Mouse (Mus musculus) CH12.LX (cell line): Measurements from ENCODE around the gene Tmem219. TPM values are rescaled to one million over a fixed set of nuclear protein-coding genes. Genes with fewer than 3 reads are reported as not detected.

Source experiments
- DNase-seq: peaks from one replicate; pipeline ENCODE4 v3.0.0-alpha.2; 2013; ENCODE audit errors: extremely low read depth
- H3K27ac ChIP-seq: 2 replicates; pipeline ENCODE4 v1.5.1; 2012; ENCODE audit warnings: low read depth, mild to moderate bottlenecking, control low read depth, moderate library complexity; ENCODE audit not compliant: insufficient read depth
- H3K27me3 ChIP-seq: replicated peaks from 2 replicates; pipeline ENCODE3; 2012; ENCODE audit warnings: inconsistent platforms
- H3K36me3 ChIP-seq, 2 experiments: replicated peaks in 1 of 2; 2 replicates each; pipeline versions ENCODE3 to v1.6.1; 2012; ENCODE audit warnings: inconsistent platforms in 1 of 2, low read length in 1 of 2, mild to moderate bottlenecking in 1 of 2, mixed read lengths in 1 of 2, moderate library complexity in 1 of 2; ENCODE audit not compliant: control insufficient read depth in 1 of 2, insufficient read depth in 1 of 2
- H3K4me1 ChIP-seq, 2 experiments: 2 replicates each; pipeline ENCODE4 v1.6.1; 2012; ENCODE audit warnings: inconsistent platforms in 1 of 2, moderate library complexity in 1 of 2; ENCODE audit not compliant: insufficient read depth in 2 of 2, control insufficient read depth in 1 of 2
- H3K4me2 ChIP-seq: 2 replicates; pipeline ENCODE4 v1.6.1; 2012; ENCODE audit warnings: low read depth, mild to moderate bottlenecking, control low read depth; ENCODE audit not compliant: poor library complexity, insufficient read depth, severe bottlenecking
- H3K4me3 ChIP-seq, 3 experiments: fragments of 150-350 bp in 1 of 3; sonication (generic) in 1 of 3; replicated peaks in 1 of 3; 2 replicates each; pipeline versions ENCODE3 to v1.5.1; 2011 to 2012; ENCODE audit warnings: low read depth in 2 of 3, low read length in 2 of 3, mild to moderate bottlenecking in 2 of 3, moderate library complexity in 2 of 3, control low read depth in 1 of 3, improper control_type of control experiment in 1 of 3, inconsistent platforms in 1 of 3, mixed read lengths in 1 of 3; ENCODE audit not compliant: poor library complexity in 1 of 3
- H3K79me2 ChIP-seq: replicated peaks from 2 replicates; pipeline ENCODE4 v1.6.1; 2012; ENCODE audit warnings: mild to moderate bottlenecking, moderate library complexity; ENCODE audit not compliant: control insufficient read depth, poor library complexity, insufficient read depth, severe bottlenecking; ENCODE audit errors: extremely low read depth
- H3K9ac ChIP-seq: 2 replicates; pipeline ENCODE4 v1.6.1; 2012; ENCODE audit warnings: low read depth, mild to moderate bottlenecking, control low read depth, moderate library complexity; ENCODE audit not compliant: insufficient read depth
- H3K9me3 ChIP-seq: replicated peaks from 2 replicates; pipeline ENCODE3; 2012; ENCODE audit warnings: low read length, inconsistent platforms, mixed read lengths
- BHLHE40 ChIP-seq: IDR thresholded peaks from 2 replicates; pipeline ENCODE4 v1.6.1; 2011; ENCODE audit warnings: mild to moderate bottlenecking, low read depth, low read length, improper control_type of control experiment
- CHD1 ChIP-seq: IDR thresholded peaks from 2 replicates; pipeline ENCODE4 v1.6.1; 2012; ENCODE audit warnings: low read depth, low read length, improper control_type of control experiment, inconsistent platforms
- CTCF ChIP-seq, 2 experiments: IDR thresholded peaks in 1 of 2; conservative IDR thresholded peaks in 1 of 2; 2 replicates each; pipeline ENCODE4 v1.5.1; 2011 to 2012; ENCODE audit warnings: low read depth in 2 of 2, low read length in 2 of 2, improper control_type of control experiment in 1 of 2, inconsistent platforms in 1 of 2, mild to moderate bottlenecking in 1 of 2, moderate library complexity in 1 of 2
- E2F4 ChIP-seq: IDR thresholded peaks from 2 replicates; pipeline ENCODE4 v1.6.1; 2011; ENCODE audit warnings: low read depth, low read length, improper control_type of control experiment; ENCODE audit not compliant: insufficient replicate concordance
- ETS1 ChIP-seq: conservative IDR thresholded peaks from 2 replicates; pipeline ENCODE4 v1.6.1; 2012; ENCODE audit warnings: low read depth, mild to moderate bottlenecking, inconsistent platforms, low read length, improper control_type of control experiment, moderate library complexity
- GABPA ChIP-seq: IDR thresholded peaks from 2 replicates; pipeline ENCODE4 v1.6.1; 2012; ENCODE audit warnings: low read depth, low read length, improper control_type of control experiment, inconsistent platforms; ENCODE audit not compliant: insufficient replicate concordance
- HCFC1 ChIP-seq: IDR thresholded peaks from 2 replicates; pipeline ENCODE4 v1.6.1; 2012; ENCODE audit warnings: low read depth, mild to moderate bottlenecking, inconsistent platforms, low read length, improper control_type of control experiment
- IRF4 ChIP-seq: IDR thresholded peaks from 2 replicates; pipeline ENCODE4 v1.6.1; 2014; ENCODE audit warnings: low read depth, mild to moderate bottlenecking, inconsistent platforms, low read length, improper control_type of control experiment
- KAT2A ChIP-seq: IDR thresholded peaks from 2 replicates; pipeline ENCODE4 v1.6.1; 2012; ENCODE audit warnings: low read length, improper control_type of control experiment, inconsistent platforms; ENCODE audit not compliant: insufficient replicate concordance
- MAFK ChIP-seq: IDR thresholded peaks from 2 replicates; pipeline ENCODE4 v1.6.1; 2011; ENCODE audit warnings: low read length, improper control_type of control experiment; ENCODE audit not compliant: insufficient replicate concordance
- MAZ ChIP-seq: IDR thresholded peaks from 2 replicates; pipeline ENCODE4 v1.6.1; 2012; ENCODE audit warnings: low read depth, mild to moderate bottlenecking, inconsistent platforms, low read length, improper control_type of control experiment, moderate library complexity
- MEF2A ChIP-seq: IDR thresholded peaks from 2 replicates; pipeline ENCODE4 v1.6.1; 2014; ENCODE audit warnings: low read depth, mild to moderate bottlenecking, inconsistent platforms, low read length, improper control_type of control experiment, borderline replicate concordance
- MXI1 ChIP-seq: IDR thresholded peaks from 2 replicates; pipeline ENCODE4 v1.6.1; 2011; ENCODE audit warnings: mild to moderate bottlenecking, low read depth, low read length, improper control_type of control experiment
- MYC ChIP-seq: IDR thresholded peaks from 2 replicates; pipeline ENCODE4 v1.6.1; 2011; ENCODE audit warnings: low read depth, mild to moderate bottlenecking, improper control_type of control experiment, low read length
- NELFE ChIP-seq: IDR thresholded peaks from 2 replicates; pipeline ENCODE4 v1.6.1; 2011; ENCODE audit warnings: low read depth, low read length, improper control_type of control experiment
- NRF1 ChIP-seq: IDR thresholded peaks from 2 replicates; pipeline ENCODE4 v1.6.1; 2014; ENCODE audit warnings: low read depth, mild to moderate bottlenecking, inconsistent platforms, low read length, improper control_type of control experiment, moderate library complexity
- POLR2A ChIP-seq: IDR thresholded peaks from 2 replicates; pipeline ENCODE4 v1.6.1; 2011; ENCODE audit warnings: low read depth, mild to moderate bottlenecking, improper control_type of control experiment, low read length
- SIN3A ChIP-seq: IDR thresholded peaks from 2 replicates; pipeline ENCODE4 v1.6.1; 2012; ENCODE audit warnings: low read length, improper control_type of control experiment, inconsistent platforms
- SMC3 ChIP-seq: IDR thresholded peaks from 2 replicates; pipeline ENCODE4 v1.6.1; 2011; ENCODE audit warnings: low read depth, low read length, improper control_type of control experiment
- TBP ChIP-seq: conservative IDR thresholded peaks from 2 replicates; pipeline ENCODE4 v1.6.1; 2011; ENCODE audit warnings: low read depth, low read length, improper control_type of control experiment
- TCF12 ChIP-seq: IDR thresholded peaks from 2 replicates; pipeline ENCODE4 v1.6.1; 2014; ENCODE audit warnings: low read depth, mild to moderate bottlenecking, inconsistent platforms, low read length, improper control_type of control experiment
- USF1 ChIP-seq: IDR thresholded peaks from 2 replicates; pipeline ENCODE4 v1.6.1; 2014; ENCODE audit warnings: low read depth, mild to moderate bottlenecking, inconsistent platforms, low read length, improper control_type of control experiment
- USF2 ChIP-seq: conservative IDR thresholded peaks from 2 replicates; pipeline ENCODE4 v1.6.1; 2011; ENCODE audit warnings: low read depth, low read length, improper control_type of control experiment
- ZKSCAN1 ChIP-seq: IDR thresholded peaks from 2 replicates; pipeline ENCODE4 v1.6.1; 2012; ENCODE audit warnings: low read depth, inconsistent platforms, low read length, improper control_type of control experiment, borderline replicate concordance
- ZMIZ1 ChIP-seq: IDR thresholded peaks from 2 replicates; pipeline ENCODE4 v1.6.1; 2012; ENCODE audit warnings: low read depth, mild to moderate bottlenecking, inconsistent platforms, low read length, improper control_type of control experiment
- dilution Hi-C: fragments of 300-500 bp; cut with MboI; formaldehyde crosslinking; loops from 2 replicates; pipeline ENCODE4 v1.14.3; 2020; ENCODE audit warnings: low sequenced_read_pairs; ENCODE audit not compliant: extremely low pct_unique_long_range_greater_than_20kb, extremely low pct_ligation_motif_present
- in situ Hi-C: fragments of 300-500 bp; cut with MboI; formaldehyde crosslinking; loops from 3 replicates; pipeline ENCODE4 v1.14.3; 2019; ENCODE audit warnings: low sequenced_read_pairs, low pct_ligation_motif_present, low pct_unique_long_range_greater_than_20kb, mixed read lengths
- polyA plus RNA-seq: library from polyadenylated mRNA; unstranded; fragments of >175 nt; gene quantifications from 2 replicates; pipeline ENCODE4 v1.2.1, GENCODE M21; 2012; ENCODE audit warnings: low read depth; ENCODE audit not compliant: insufficient read length
- total RNA-seq, 2 experiments: library from RNA; depleted of rRNA; stranded (reverse); fragments of 300-350 nt in 1 of 2; fragments of >200 nt in 1 of 2; gene quantifications; 2 replicates each; pipeline ENCODE4 v1.2.3; 2012 to 2014

Tmem219 gene
- total and polyA plus RNA-seq, 3 experiments, result 33.4 to 43.2 (median 37.4) TPM

DNA sequence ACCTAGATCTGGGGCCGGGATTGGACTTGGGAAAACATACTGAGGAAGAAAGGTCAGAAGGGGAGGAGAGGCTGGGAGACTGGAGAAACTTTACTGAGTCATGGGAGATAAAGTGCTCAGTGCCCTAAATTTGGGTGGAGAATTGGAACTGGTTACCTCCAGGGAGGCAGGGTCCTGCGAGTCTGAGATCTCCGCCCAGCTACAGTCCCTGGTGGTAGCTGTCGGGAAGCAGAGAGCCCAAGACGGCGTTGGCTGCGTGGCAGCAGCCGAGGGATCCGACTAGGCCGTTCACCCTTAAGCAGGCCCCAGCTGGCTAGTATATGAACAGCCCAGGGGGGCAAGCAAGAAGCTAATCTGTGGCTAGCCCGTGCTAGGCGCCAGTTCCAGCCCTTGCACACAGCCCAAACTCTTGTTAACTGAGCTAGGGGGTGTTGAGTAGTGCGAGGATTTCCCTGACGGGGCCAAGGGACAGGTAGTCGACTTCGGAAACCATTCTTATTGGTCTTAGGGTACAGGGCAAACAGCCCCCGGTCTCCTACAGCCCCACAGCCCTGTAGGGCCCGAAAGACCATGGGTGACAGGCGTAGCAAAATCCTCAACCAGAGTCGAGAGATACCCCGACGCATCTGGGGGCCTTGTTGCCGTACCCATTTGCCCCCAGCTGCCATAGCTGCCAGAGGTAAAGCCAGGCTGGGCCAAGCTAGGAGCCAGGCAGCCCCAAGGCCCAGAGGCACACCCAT, 52.8 kb downstream of the Tmem219 start:
- H3K27ac ChIP-seq, result no peak overlapping the region
- dilution Hi-C loops (no loop called here), in situ Hi-C loops (no loop called here)
- no peaks in the 10 kb centered on the region for H3K9me3 ChIP-seq
- H3K27me3 ChIP-seq, result no peaks in the 10 kb centered on the region
- TF ChIP-seq TCF12, result no peak
- no peak for TF ChIP-seq ZKSCAN1
- no peak for TF ChIP-seq SMC3
- TF ChIP-seq NELFE, result no peak
- no peak for TF ChIP-seq CTCF (conservative IDR thresholded peaks at IDR 0.05 in 1 of 2, IDR thresholded peaks at IDR 0.05 in 1 of 2; ENCODE audit: low read depth in 2 of 2, low read length in 2 of 2)
- TF ChIP-seq ZMIZ1, result no peak
- TF ChIP-seq SIN3A, result no peak
- TF ChIP-seq BHLHE40, result no peak
- TF ChIP-seq POLR2A, result no peak
- no peak for TF ChIP-seq USF1
- TF ChIP-seq NRF1, result no peak
- TF ChIP-seq IRF4, result no peak
- TF ChIP-seq TBP, result no peak
- TF ChIP-seq HCFC1, result no peak
- no peak for TF ChIP-seq E2F4
- TF ChIP-seq CHD1, result no peak
- no peak overlapping the region for H3K4me3 ChIP-seq
- H3K4me1 ChIP-seq, result peaks cover 0 to 13% of the 10 kb centered on the region in 2 experiments; a peak in 2 of 4 replicates
- no peak overlapping the region for H3K9ac ChIP-seq
- DNase-seq, result no peak
- H3K36me3 ChIP-seq, result peaks cover 86 to 100% of the 10 kb centered on the region in 2 experiments
- H3K79me2 ChIP-seq, result no peaks in the 10 kb centered on the region
- H3K4me2 ChIP-seq, result no peak overlapping the region

DNA sequence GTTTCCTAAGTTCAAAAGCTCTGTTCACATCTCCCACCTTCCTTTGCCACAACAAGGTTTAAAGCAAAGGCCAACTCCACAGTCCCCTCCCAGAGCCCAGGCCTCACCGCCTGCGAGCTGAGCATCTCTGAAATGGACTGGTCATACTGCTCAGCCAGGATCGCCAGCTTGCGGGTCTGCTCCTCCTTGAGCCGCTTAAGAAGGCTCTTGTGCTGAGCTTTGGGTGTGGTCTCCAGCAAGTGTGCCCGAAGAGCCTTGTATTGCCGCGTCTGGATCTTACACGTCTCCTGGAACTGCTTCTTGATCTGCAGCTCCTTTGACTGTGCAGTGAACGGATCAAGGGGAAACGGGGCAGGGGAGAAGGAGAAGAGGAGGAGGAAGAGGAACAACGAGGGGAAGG, 54.7 kb downstream of the Tmem219 start:
- Histone ChIP-seq H3K9ac (no peak overlapping the region), H3K27me3 (no peaks in the 10 kb centered on the region)
- DNase-seq, result no peak
- no peak for TF ChIP-seq MEF2A
- TF ChIP-seq NELFE, result no peak
- no peak for TF ChIP-seq USF2
- TF ChIP-seq ETS1, result no peak
- no peak for TF ChIP-seq POLR2A
- no peak for TF ChIP-seq KAT2A
- TF ChIP-seq MXI1, result no peak
- TF ChIP-seq GABPA, result no peak
- TF ChIP-seq TCF12, result no peak
- no peak for TF ChIP-seq MAZ
- TF ChIP-seq MAFK, result no peak
- TF ChIP-seq SMC3, result no peak
- no peak for TF ChIP-seq ZKSCAN1
- TF ChIP-seq MYC, result no peak
- TF ChIP-seq, all 38 proteins: peak for 0
- Histone ChIP-seq H3K36me3 (peaks cover 80 to 100% of the 10 kb centered on the region in 2 experiments), H3K4me3 (no peak overlapping the region), H3K27ac (no peak overlapping the region), H3K79me2 (peaks cover 6% of the 10 kb centered on the region), H3K9me3 (no peaks in the 10 kb centered on the region), H3K4me1 (peaks cover 5 to 32% of the 10 kb centered on the region in 2 experiments), H3K4me2 (no peak overlapping the region)
- dilution Hi-C loops (no loop called here), in situ Hi-C loops (no loop called here)
